Mouse (Mus musculus) ES-Bruce4 (cell line): ENCODE data around the gene Gabbr1. TPM values are rescaled to one million over a fixed set of nuclear protein-coding genes. Genes with fewer than 3 reads are reported as not detected.

ENCODE experiments used
- H3K27ac ChIP-seq: 2 replicates; pipeline ENCODE4 v1.5.1; 2012; ENCODE audit warnings: low read length, inconsistent platforms; ENCODE audit not compliant: insufficient read depth
- H3K27me3 ChIP-seq: 2 replicates; pipeline ENCODE4 v1.6.1; 2012; ENCODE audit warnings: mild to moderate bottlenecking, low read length, inconsistent platforms; ENCODE audit not compliant: control insufficient read depth, poor library complexity, insufficient read depth, severe bottlenecking
- H3K36me3 ChIP-seq: 2 replicates; pipeline ENCODE4 v1.6.1; 2012; ENCODE audit warnings: inconsistent platforms, mild to moderate bottlenecking, low read length, moderate library complexity; ENCODE audit not compliant: control insufficient read depth, poor library complexity, insufficient read depth, severe bottlenecking
- H3K4me1 ChIP-seq: one replicate; pipeline ENCODE4 v1.8.1; 2011; ENCODE audit warnings: low read length; ENCODE audit not compliant: control insufficient read depth, insufficient read depth
- H3K4me3 ChIP-seq: 2 replicates; pipeline ENCODE4 v1.5.1; 2011; ENCODE audit warnings: low read depth, mild to moderate bottlenecking, low read length
- H3K9ac ChIP-seq: 2 replicates; pipeline ENCODE4 v1.6.1; 2012; ENCODE audit warnings: low read depth, mild to moderate bottlenecking, inconsistent platforms; ENCODE audit not compliant: poor library complexity, severe bottlenecking
- H3K9me3 ChIP-seq: replicated peaks from 2 replicates; pipeline ENCODE4 v1.6.1; 2012; ENCODE audit warnings: mild to moderate bottlenecking, low read length, inconsistent platforms; ENCODE audit not compliant: control insufficient read depth, poor library complexity, insufficient read depth, severe bottlenecking
- CTCF ChIP-seq: IDR thresholded peaks from one replicate; pipeline ENCODE4 v1.8.1; 2011; ENCODE audit warnings: low read depth, low read length
- EP300 ChIP-seq: IDR thresholded peaks from 2 replicates; pipeline ENCODE4 v1.6.1; 2011; ENCODE audit warnings: low read depth, low read length; ENCODE audit not compliant: insufficient read depth
- POLR2A ChIP-seq: IDR thresholded peaks from one replicate; pipeline ENCODE4 v1.8.1; 2011; ENCODE audit warnings: low read length; ENCODE audit not compliant: insufficient read depth
- polyA plus RNA-seq: library from polyadenylated mRNA; stranded (reverse); fragments of >200 nt; gene quantifications from 2 replicates; pipeline ENCODE4 v1.2.4, GENCODE M21; 2011; ENCODE audit warnings: low read depth; ENCODE audit not compliant: missing spikeins, insufficient read depth, insufficient read length

Gene Gabbr1
- polyA plus RNA-seq, 1 experiment, result 163 TPM

DNA sequence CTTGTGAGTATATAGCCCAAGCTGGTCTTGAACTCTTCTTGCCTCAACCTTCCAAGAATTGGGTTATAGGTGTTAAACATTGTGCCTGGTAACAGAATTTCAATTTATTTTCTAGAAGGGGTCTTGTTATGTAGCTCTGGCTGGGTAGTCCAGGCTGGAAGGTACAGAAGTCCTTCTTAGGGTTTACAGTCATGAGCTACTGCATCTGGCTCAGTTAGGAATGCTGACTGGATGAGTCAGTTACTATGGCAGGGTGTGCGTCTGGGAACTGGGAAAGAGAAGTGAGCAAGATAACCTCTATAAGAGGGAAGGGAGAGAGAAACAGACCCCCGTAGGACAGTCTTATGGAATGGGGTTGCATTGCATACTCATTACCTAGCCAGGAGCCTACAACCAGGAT, 30.0 kb downstream of the Gabbr1 start:
- TF ChIP-seq POLR2A (no peak), EP300 (no peak), CTCF (no peak)
- Histone ChIP-seq H3K4me3 (no peak overlapping the region), H3K9ac (no peak overlapping the region), H3K4me1 (peaks cover 19% of the 10 kb centered on the region), H3K9me3 (no peaks in the 10 kb centered on the region), H3K36me3 (peaks cover 53% of the 10 kb centered on the region), H3K27ac (peak overlapping the region; percentile 7; the same call in 1 of the 2 replicates), H3K27me3 (no peaks in the 10 kb centered on the region)

DNA sequence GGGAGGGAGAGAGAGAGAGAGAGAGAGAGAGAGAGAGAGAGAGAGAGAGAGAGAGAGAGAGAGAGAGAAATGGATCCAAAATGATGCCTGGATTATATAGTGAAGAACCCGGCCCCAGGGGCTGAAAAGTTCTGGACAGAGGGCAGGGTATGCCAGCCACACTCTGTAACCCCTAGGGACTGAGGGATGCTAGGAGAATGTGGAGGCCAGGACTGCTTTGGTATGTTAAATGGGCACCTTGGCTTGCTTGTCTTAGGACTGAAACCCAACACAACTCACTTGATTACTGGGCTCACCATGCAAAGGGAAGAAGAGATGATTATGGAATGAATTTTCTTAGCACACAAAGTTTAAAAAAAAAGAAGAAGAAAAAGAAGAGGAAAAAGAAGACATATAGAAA, 32.4 kb downstream of the Gabbr1 start:
- TF ChIP-seq CTCF, result no peak
- TF ChIP-seq POLR2A, result no peak
- peak; percentile 70; the same call in 1 of the 2 replicates for TF ChIP-seq EP300
- H3K27ac ChIP-seq, result peak overlapping the region; percentile 93
- H3K36me3 ChIP-seq, result peaks cover 37% of the 10 kb centered on the region
- H3K9ac ChIP-seq, result no peak overlapping the region
- no peaks in the 10 kb centered on the region for H3K27me3 ChIP-seq
- H3K4me3 ChIP-seq, result no peak overlapping the region
- H3K9me3 ChIP-seq, result no peaks in the 10 kb centered on the region
- peaks cover 25% of the 10 kb centered on the region for H3K4me1 ChIP-seq

DNA sequence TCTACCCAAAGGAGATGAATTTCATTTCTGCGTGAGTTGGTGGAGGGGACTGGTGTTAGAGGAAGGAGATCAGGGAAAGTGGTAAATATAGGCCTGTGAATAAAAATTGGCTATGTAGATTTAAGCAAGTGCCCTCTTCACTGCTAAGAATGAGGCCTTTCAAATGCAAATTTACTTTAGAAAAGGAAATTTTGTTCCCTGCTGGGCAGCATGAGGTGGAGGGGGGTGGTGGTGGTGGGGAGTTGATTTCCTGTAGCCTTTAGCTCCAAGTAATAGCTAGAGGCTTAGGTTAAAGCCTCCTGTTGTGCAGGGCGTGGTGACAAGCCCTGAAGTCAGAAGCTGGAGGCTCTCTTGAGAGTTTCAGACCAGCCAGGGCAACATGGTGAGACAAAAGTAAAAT, 33.2 kb downstream of the Gabbr1 start:
- TF ChIP-seq EP300 (peak; percentile 100), CTCF (no peak), POLR2A (no peak)
- H3K27me3 ChIP-seq, result no peaks in the 10 kb centered on the region
- peak overlapping the region; percentile 100 for H3K27ac ChIP-seq
- H3K9ac ChIP-seq, result peak overlapping the region; percentile 78
- H3K4me1 ChIP-seq, result peaks cover 22% of the 10 kb centered on the region
- peaks cover 32% of the 10 kb centered on the region for H3K36me3 ChIP-seq
- H3K9me3 ChIP-seq, result no peaks in the 10 kb centered on the region
- no peak overlapping the region for H3K4me3 ChIP-seq

DNA sequence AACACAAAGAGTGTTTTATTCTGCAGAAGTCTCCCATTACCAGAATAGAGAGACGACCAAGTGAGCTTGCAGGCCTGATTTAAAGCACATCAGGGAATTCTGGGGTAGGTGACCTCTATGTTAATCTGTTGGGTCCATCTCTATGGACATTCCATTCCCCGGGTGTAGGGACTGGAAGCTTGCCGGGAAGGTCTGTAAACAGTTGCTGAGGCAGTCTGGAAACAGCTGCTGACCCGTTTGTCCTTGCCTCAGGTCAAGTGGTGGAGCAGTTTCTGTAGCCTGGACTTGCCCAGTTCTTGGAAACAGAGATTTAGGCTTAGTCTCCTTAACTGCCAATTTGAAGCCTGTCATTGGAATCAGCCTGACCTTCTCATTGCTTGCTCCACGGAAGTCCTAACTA, 34.4 kb downstream of the Gabbr1 start:
- Histone ChIP-seq H3K9me3 (no peaks in the 10 kb centered on the region), H3K4me1 (peaks cover 16% of the 10 kb centered on the region), H3K27me3 (no peaks in the 10 kb centered on the region), H3K27ac (peak overlapping the region; percentile 100), H3K9ac (peak overlapping the region; percentile 78), H3K4me3 (no peak overlapping the region), H3K36me3 (peaks cover 21% of the 10 kb centered on the region)
- TF ChIP-seq CTCF, result no peak
- TF ChIP-seq EP300, result peak; percentile 100

DNA sequence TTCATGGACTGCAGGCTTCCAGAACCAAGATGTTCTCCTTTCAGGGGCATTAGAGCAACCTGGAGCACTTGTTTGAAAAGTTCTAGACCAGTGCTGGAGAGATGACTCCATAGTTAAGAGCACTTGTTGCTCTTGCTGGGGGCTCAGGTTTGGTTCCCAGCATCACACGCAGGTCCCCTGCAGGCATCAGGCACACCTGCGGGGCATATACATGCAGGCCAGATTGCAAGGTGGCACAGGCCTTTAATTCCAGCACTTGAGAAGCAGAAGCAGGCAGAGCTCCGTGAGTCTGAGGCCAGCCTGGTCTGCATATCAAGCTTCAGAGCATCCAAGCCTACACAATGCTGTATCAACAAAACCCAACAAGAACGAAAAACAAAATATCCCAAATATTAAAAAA, 35.9 kb downstream of the Gabbr1 start:
- H3K27me3 ChIP-seq, result no peaks in the 10 kb centered on the region
- no peaks in the 10 kb centered on the region for H3K9me3 ChIP-seq
- peaks cover 9% of the 10 kb centered on the region for H3K4me1 ChIP-seq
- H3K4me3 ChIP-seq, result peak overlapping the region; percentile 1; the same call in 1 of the 2 replicates
- H3K27ac ChIP-seq, result peak overlapping the region; percentile 66
- TF ChIP-seq CTCF, result no peak
- TF ChIP-seq EP300, result peak; percentile 67; the same call in 1 of the 2 replicates
- no peak for TF ChIP-seq POLR2A
- peaks cover 6% of the 10 kb centered on the region for H3K36me3 ChIP-seq
- peak overlapping the region; percentile 25; the same call in 1 of the 2 replicates for H3K9ac ChIP-seq

DNA sequence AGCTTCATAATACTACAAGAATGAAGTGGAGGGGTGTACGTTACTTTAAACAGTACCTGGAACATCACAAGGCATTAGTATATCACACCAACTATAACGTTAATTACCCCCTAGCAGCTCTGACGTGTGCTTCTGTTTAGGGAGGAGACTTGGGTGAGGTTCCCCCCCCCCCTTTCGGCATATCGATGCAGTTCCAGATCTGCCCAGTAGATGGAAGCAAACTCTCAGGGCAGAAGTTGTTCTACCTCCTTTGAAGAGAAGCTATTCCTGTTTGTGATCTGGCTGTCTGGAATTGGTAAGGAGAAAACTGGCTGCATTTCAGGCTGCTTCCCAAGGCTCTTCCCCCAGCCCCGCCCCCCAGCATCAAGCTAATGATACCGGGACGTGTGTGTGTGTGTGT, 37.6 kb downstream of the Gabbr1 start:
- no peaks in the 10 kb centered on the region for H3K9me3 ChIP-seq
- H3K27ac ChIP-seq, result no peak overlapping the region
- peaks cover 6% of the 10 kb centered on the region for H3K4me1 ChIP-seq
- H3K9ac ChIP-seq, result no peak overlapping the region
- no peaks in the 10 kb centered on the region for H3K36me3 ChIP-seq
- TF ChIP-seq EP300 (0 out of 2 replicates have a peak, but pooled peaks have one; percentile 27), POLR2A (no peak), CTCF (peak; percentile 66)
- no peak overlapping the region for H3K4me3 ChIP-seq
- no peaks in the 10 kb centered on the region for H3K27me3 ChIP-seq

DNA sequence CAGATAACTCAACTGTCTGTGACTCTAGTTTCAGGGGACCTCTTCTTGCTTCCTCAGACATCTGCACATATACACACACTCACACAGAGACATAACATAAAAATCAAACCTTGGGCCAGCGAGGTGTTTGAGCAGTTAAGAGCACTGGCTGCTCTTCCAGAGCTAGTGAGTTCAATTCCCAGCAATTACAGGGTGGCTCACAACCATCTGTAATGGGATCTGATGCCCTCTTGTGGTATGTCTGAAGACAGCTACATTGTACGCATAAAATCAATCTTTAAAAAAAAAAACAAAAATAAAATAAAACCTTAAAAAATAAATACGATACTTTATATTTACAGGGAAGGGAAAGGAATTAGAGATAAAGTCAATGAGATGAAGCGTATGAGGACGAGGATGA, 38.9 kb downstream of the Gabbr1 start:
- peaks cover 6% of the 10 kb centered on the region for H3K4me1 ChIP-seq
- H3K4me3 ChIP-seq, result no peak overlapping the region
- no peaks in the 10 kb centered on the region for H3K36me3 ChIP-seq
- no peak overlapping the region for H3K27ac ChIP-seq
- no peaks in the 10 kb centered on the region for H3K27me3 ChIP-seq
- no peak overlapping the region for H3K9ac ChIP-seq
- no peaks in the 10 kb centered on the region for H3K9me3 ChIP-seq
- TF ChIP-seq POLR2A (no peak), CTCF (peak; percentile 7)
